Mouse (Mus musculus) liver, embryonic 12.5 days (tissue): Measurements from ENCODE around the gene Adam30. TPM values are rescaled to one million over a fixed set of nuclear protein-coding genes. Genes with fewer than 3 reads are reported as not detected.

ENCODE experiments used
- ATAC-seq: fragments of 200-750 bp; cut with Nextera tagmentation; 2 replicates; pipeline ENCODE4 v1.8.0; 2017; ENCODE audit warnings: moderate number of reproducible peaks, mild to moderate bottlenecking, moderate library complexity
- H3K27ac ChIP-seq: fragments of 300-500 bp; sonication (generic); 2 replicates; pipeline ENCODE4 v1.5.1; 2016; ENCODE audit warnings: mild to moderate bottlenecking
- H3K27me3 ChIP-seq: fragments of 300-500 bp; sonication (generic); replicated peaks from 2 replicates; pipeline ENCODE4 v1.6.1; 2016; ENCODE audit warnings: mild to moderate bottlenecking, moderate library complexity
- H3K36me3 ChIP-seq: fragments of 300-500 bp; sonication (generic); 2 replicates; pipeline ENCODE4 v1.6.1; 2016; ENCODE audit warnings: mild to moderate bottlenecking, moderate library complexity
- H3K4me1 ChIP-seq: fragments of 300-500 bp; sonication (generic); 2 replicates; pipeline ENCODE4 v1.6.1; 2016
- H3K4me2 ChIP-seq: fragments of 300-500 bp; sonication (generic); 2 replicates; pipeline ENCODE4 v1.6.1; 2016; ENCODE audit warnings: mild to moderate bottlenecking, moderate library complexity
- H3K4me3 ChIP-seq: fragments of 300-500 bp; sonication (generic); 2 replicates; pipeline ENCODE4 v1.5.1; 2016; ENCODE audit warnings: mild to moderate bottlenecking, moderate library complexity
- H3K9ac ChIP-seq: fragments of 300-500 bp; sonication (generic); 2 replicates; pipeline ENCODE4 v1.6.1; 2016; ENCODE audit warnings: mild to moderate bottlenecking, moderate library complexity
- H3K9me3 ChIP-seq: fragments of 300-500 bp; sonication (generic); replicated peaks from 2 replicates; pipeline ENCODE4 v1.6.1; 2016; ENCODE audit warnings: mild to moderate bottlenecking, moderate library complexity
- WGBS: fragments of 180-500 bp; shearing (Covaris S2); methylation state at CpG from one replicate; pipeline ENCODE4 v1.1.7; 2016; ENCODE audit not compliant: insufficient replicate concordance; 5-methylcytosine and 5-hydroxymethylcytosine counted together
- polyA plus RNA-seq: library from polyadenylated mRNA; unstranded; fragments of >200 nt; fragmentation: Nextera tagmentation; extraction: Ambion mirVana; gene quantifications from 2 replicates; pipeline ENCODE4 v1.2.1, GENCODE M21; 2016

Adam30 gene
- polyA plus RNA-seq, 1 experiment from 2014 or later: not detected

GRCm38 (mm10) chr3:98197711-98198532 is 37.5 kb downstream of the Adam30 start:
- H3K36me3 ChIP-seq: no peaks in the 10 kb centered on the region
- peak overlapping the region; percentile 61; the same call in 1 of the 2 replicates for H3K27ac ChIP-seq
- no peak overlapping the region for H3K4me3 ChIP-seq
- WGBS: 45% methylated on average over 9 of the region's 9 CpGs
- H3K27me3 ChIP-seq: no peaks in the 10 kb centered on the region
- H3K9me3 ChIP-seq: no peaks in the 10 kb centered on the region
- H3K4me1 ChIP-seq: no peaks in the 10 kb centered on the region
- peak; percentile 70 for ATAC-seq
- H3K9ac ChIP-seq: no peak overlapping the region
- no peak overlapping the region for H3K4me2 ChIP-seq

DNA sequence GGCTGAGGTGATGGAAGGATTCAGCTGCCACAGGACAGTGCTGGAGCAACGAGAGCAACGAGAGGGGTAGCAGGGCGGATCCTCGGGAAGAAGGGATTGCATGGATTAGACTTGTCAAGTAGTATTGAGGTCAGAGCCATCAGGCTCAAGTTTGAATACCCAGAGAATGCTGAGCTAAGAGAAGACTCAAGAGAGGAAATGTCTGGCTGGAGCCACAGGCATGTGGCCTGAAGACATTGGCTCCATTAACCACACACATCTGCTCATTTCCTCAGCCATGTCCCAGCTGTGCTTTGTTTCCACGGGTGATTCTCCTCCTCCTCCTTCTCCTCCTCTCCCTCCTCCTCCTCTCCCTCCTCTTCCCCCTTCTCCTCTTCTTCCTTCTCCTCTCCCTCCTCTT is 39.3 kb downstream of the Adam30 start:
- Histone ChIP-seq H3K9me3 (no peaks in the 10 kb centered on the region), H3K27me3 (no peaks in the 10 kb centered on the region), H3K4me3 (no peak overlapping the region), H3K4me1 (no peaks in the 10 kb centered on the region), H3K4me2 (no peak overlapping the region), H3K27ac (no peak overlapping the region), H3K9ac (no peak overlapping the region), H3K36me3 (no peaks in the 10 kb centered on the region)
- WGBS: 48% methylated on average over 5 of the region's 5 CpGs
- ATAC-seq: no peak

GRCm38 (mm10) chr3:98203282-98203681 is 42.9 kb downstream of the Adam30 start:
- no peak for ATAC-seq
- Histone ChIP-seq H3K27me3 (no peaks in the 10 kb centered on the region), H3K4me2 (no peak overlapping the region), H3K9ac (no peak overlapping the region), H3K4me1 (no peaks in the 10 kb centered on the region), H3K27ac (no peak overlapping the region), H3K4me3 (no peak overlapping the region), H3K36me3 (no peaks in the 10 kb centered on the region), H3K9me3 (no peaks in the 10 kb centered on the region)
- 56% methylated on average over 5 of the region's 5 CpGs for WGBS

- Histone ChIP-seq H3K9me3 (no peaks in the 10 kb centered on the region), H3K4me1 (peaks cover 4% of the 10 kb centered on the region; the same call in 1 of the 2 replicates), H3K27ac (no peak overlapping the region), H3K36me3 (no peaks in the 10 kb centered on the region), H3K27me3 (no peaks in the 10 kb centered on the region), H3K9ac (no peak overlapping the region), H3K4me3 (no peak overlapping the region), H3K4me2 (no peak overlapping the region)
- 24% methylated on average over 3 of the region's 3 CpGs for WGBS
- ATAC-seq: no peak
Measured at GRCm38 (mm10) chr3:98206977-98207376, 46.5 kb downstream of the Adam30 start.

- no peaks in the 10 kb centered on the region for H3K36me3 ChIP-seq
- no peak overlapping the region for H3K27ac ChIP-seq
- no peaks in the 10 kb centered on the region for H3K9me3 ChIP-seq
- H3K9ac ChIP-seq: no peak overlapping the region
- no peak overlapping the region for H3K4me2 ChIP-seq
- ATAC-seq: no peak
- peaks cover 13% of the 10 kb centered on the region for H3K4me1 ChIP-seq
- H3K4me3 ChIP-seq: no peak overlapping the region
- 71% methylated on average over 4 of the region's 4 CpGs for WGBS
- no peaks in the 10 kb centered on the region for H3K27me3 ChIP-seq
Measured at GRCm38 (mm10) chr3:98209161-98209560, 48.7 kb downstream of the Adam30 start.

- Histone ChIP-seq H3K27me3 (no peaks in the 10 kb centered on the region), H3K9me3 (no peaks in the 10 kb centered on the region), H3K27ac (no peak overlapping the region), H3K9ac (no peak overlapping the region), H3K4me3 (no peak overlapping the region), H3K4me2 (no peak overlapping the region), H3K4me1 (peaks cover 13% of the 10 kb centered on the region), H3K36me3 (no peaks in the 10 kb centered on the region)
- no peak for ATAC-seq
- WGBS: 71% methylated on average over 10 of the region's 10 CpGs
Measured at GRCm38 (mm10) chr3:98210860-98211259, 50.4 kb downstream of the Adam30 start.

- Histone ChIP-seq H3K4me2 (no peak overlapping the region), H3K27me3 (no peaks in the 10 kb centered on the region), H3K9ac (no peak overlapping the region), H3K4me3 (no peak overlapping the region), H3K36me3 (no peaks in the 10 kb centered on the region), H3K9me3 (no peaks in the 10 kb centered on the region), H3K27ac (no peak overlapping the region), H3K4me1 (peaks cover 13% of the 10 kb centered on the region)
- ATAC-seq: no peak
- WGBS: 60% methylated on average over 7 of the region's 7 CpGs
Measured at GRCm38 (mm10) chr3:98211301-98212081, 51.1 kb downstream of the Adam30 start.

Other genes starting within 250 kb of the Adam30 start
- 8.7 and 10.1 TPM in 2 replicates for gene Notch2, start 147.1 kb upstream of the Adam30 start, polyA plus RNA-seq
- gene Reg4, start 61.5 kb downstream of the Adam30 start, polyA plus RNA-seq: not detected in 2 replicates
- 24.7 and 26.9 TPM in 2 replicates for gene Hmgcs2, start 119.8 kb downstream of the Adam30 start, polyA plus RNA-seq
- gene Phgdh, start 179.4 kb downstream of the Adam30 start, polyA plus RNA-seq: 348 and 381 TPM in 2 replicates
- 3.9 TPM in 2 replicates for gene Zfp697, start 221.8 kb downstream of the Adam30 start, polyA plus RNA-seq